Mouse (Mus musculus): ENCODE measurements around the gene Tmem252. TPM values are rescaled to one million over a fixed set of nuclear protein-coding genes. Genes with fewer than 3 reads are reported as not detected.
A peak's percentile ranks its signal among the peaks of the same experiment; 100 is the strongest.

Gene Tmem252
- polyA plus RNA-seq, 1 experiment from 2014 or later = 5.8 TPM

DNA sequence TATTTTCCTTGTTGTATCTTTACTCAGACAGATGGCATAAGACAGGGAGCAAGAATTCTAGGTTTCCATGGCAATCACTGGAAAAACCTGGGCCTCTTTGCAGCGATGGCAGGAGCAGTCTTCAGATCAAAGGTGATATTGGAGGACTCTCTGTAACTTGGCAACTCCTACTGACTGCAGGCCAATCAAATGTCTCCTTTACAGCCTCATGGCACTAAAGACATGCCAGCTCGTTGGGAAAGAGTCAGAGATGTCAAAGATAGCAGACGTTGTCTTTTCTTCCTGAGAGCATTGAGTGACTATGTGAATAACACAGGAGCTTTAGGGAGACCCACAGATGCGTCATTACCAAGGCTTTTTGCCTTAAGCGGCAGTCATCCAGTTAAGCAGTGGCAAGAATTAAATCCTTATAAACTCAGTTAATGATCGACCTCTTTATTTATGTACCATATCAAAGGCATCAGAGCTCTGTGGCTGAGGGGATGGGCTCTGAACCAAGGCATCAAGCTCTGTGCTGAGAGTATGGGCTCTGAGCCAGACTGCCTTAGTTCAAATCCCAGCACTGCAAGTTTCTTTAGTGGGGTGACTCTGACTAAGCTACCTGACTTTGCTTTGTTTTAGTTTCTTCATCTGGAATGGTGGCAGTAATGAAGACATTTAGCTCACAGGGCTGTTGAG lies 21.3 kb upstream of the Tmem252 start:
- ATAC-seq (replicated peaks; ENCODE audit: low FRiP score) = peak; percentile 48
- Histone ChIP-seq H3K27ac (no peak overlapping the region), H3K36me3 (no peaks in the 10 kb centered on the region), H3K27me3 (0 out of 2 replicates have a peak, but pooled peaks cover 3% of the 10 kb centered on the region), H3K9ac (no peak overlapping the region), H3K9me3 (replicated peaks) (no peaks in the 10 kb centered on the region), H3K4me1 (peaks cover 18% of the 10 kb centered on the region), H3K4me2 (no peak overlapping the region), H3K4me3 (replicated peaks) (no peak overlapping the region)
- WGBS = 29% methylated on average over 6 of the region's 6 CpGs

GRCm38 (mm10) chr19:24653230-24653799 lies 20.5 kb upstream of the Tmem252 start:
- 42% methylated on average over 9 of the region's 9 CpGs for WGBS
- H3K9ac ChIP-seq = no peak overlapping the region

DNA sequence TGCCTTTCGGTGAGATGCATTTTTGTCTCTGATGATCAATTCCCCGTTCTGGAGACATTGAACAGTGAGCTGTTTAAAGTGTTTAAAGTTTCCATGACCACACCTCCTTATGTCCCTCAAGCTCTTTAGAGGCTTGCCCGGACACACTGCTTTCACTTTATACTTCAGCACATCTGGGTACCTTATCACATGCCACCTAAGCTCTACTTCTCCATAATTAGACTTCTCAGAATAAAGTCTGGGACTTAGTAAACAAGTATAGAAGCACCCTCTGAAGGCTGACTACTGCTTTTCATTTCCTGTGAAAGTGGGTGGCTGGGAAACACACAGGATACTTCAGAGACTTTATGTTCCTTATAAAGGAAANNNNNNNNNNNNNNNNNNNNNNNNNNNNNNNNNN lies 16.8 kb upstream of the Tmem252 start:
- Histone ChIP-seq H3K27me3 (no peaks in the 10 kb centered on the region), H3K36me3 (no peaks in the 10 kb centered on the region), H3K4me3 (replicated peaks) (no peak overlapping the region), H3K9ac (no peak overlapping the region), H3K27ac (no peak overlapping the region), H3K4me1 (peaks cover 23% of the 10 kb centered on the region), H3K4me2 (no peak overlapping the region), H3K9me3 (replicated peaks) (no peaks in the 10 kb centered on the region)
- 91% methylated on average over 3 of the region's 3 CpGs for WGBS
- ATAC-seq (replicated peaks; ENCODE audit: low FRiP score) = no peak

More at GRCm38 (mm10) chr19:24653230-24653799, 20.5 kb upstream of the Tmem252 start:
- Histone ChIP-seq H3K9me3 (replicated peaks) (no peaks in the 10 kb centered on the region), H3K4me3 (replicated peaks) (no peak overlapping the region), H3K27me3 (0 out of 2 replicates have a peak, but pooled peaks cover 3% of the 10 kb centered on the region), H3K27ac (no peak overlapping the region), H3K4me1 (peaks cover 18% of the 10 kb centered on the region), H3K36me3 (no peaks in the 10 kb centered on the region), H3K4me2 (0 out of 2 replicates have a peak overlapping the region, but pooled peaks have one; percentile 19)
- ATAC-seq (replicated peaks; ENCODE audit: low FRiP score) = peak; percentile 52; the same call in 1 of the 2 replicates

DNA sequence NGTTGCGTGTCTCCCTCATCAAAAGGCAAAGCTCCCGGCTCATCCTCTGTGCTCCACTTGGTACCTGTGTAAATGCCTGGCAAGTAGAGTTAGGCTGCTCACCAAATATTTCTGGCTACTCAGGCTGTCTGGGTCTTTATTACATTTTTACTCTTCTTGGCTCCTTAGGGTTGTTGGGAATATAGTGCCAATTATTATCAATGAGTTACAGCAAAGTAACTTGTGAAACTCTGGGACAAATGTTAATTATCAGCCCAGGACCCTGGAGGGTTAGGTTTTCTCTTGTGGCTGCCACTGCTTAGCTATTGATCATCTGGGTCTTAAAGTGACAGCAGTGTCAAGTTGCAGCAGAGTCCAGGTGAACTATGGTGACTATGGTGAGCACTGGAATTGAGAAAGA lies 11.5 kb upstream of the Tmem252 start:
- peaks cover 5% of the 10 kb centered on the region; the same call in 1 of the 2 replicates for H3K4me1 ChIP-seq
- H3K4me3 ChIP-seq (replicated peaks) = no peak overlapping the region
- no peak overlapping the region for H3K27ac ChIP-seq
- H3K9ac ChIP-seq = no peak overlapping the region
- no peaks in the 10 kb centered on the region for H3K36me3 ChIP-seq
- H3K9me3 ChIP-seq (replicated peaks) = no peaks in the 10 kb centered on the region
- H3K27me3 ChIP-seq = no peaks in the 10 kb centered on the region
- WGBS = 91% methylated on average over 2 of the region's 2 CpGs
- no peak overlapping the region for H3K4me2 ChIP-seq
- ATAC-seq (replicated peaks; ENCODE audit: low FRiP score) = no peak

GRCm38 (mm10) chr19:24665771-24666170 lies 8.0 kb upstream of the Tmem252 start:
- no peaks in the 10 kb centered on the region for H3K27me3 ChIP-seq
- no peak for ATAC-seq (replicated peaks; ENCODE audit: low FRiP score)
- 82% methylated on average over 11 of the region's 11 CpGs for WGBS
- no peak overlapping the region for H3K4me2 ChIP-seq
- no peak overlapping the region for H3K4me3 ChIP-seq (replicated peaks)
- H3K4me1 ChIP-seq = no peaks in the 10 kb centered on the region
- no peak overlapping the region for H3K9ac ChIP-seq
- no peaks in the 10 kb centered on the region for H3K36me3 ChIP-seq
- H3K9me3 ChIP-seq (replicated peaks) = no peaks in the 10 kb centered on the region
- no peak overlapping the region for H3K27ac ChIP-seq

GRCm38 (mm10) chr19:24667527-24667926 lies 6.3 kb upstream of the Tmem252 start:
- Histone ChIP-seq H3K9ac (no peak overlapping the region), H3K36me3 (no peaks in the 10 kb centered on the region), H3K4me3 (replicated peaks) (no peak overlapping the region), H3K27me3 (no peaks in the 10 kb centered on the region), H3K9me3 (replicated peaks) (no peaks in the 10 kb centered on the region), H3K27ac (no peak overlapping the region), H3K4me2 (no peak overlapping the region), H3K4me1 (peaks cover 15% of the 10 kb centered on the region)
- no peak for ATAC-seq (replicated peaks; ENCODE audit: low FRiP score)
- WGBS = 81% methylated on average over 3 of the region's 3 CpGs

GRCm38 (mm10) chr19:24671571-24671970 lies 2.2 kb upstream of the Tmem252 start:
- Histone ChIP-seq H3K9me3 (replicated peaks) (no peaks in the 10 kb centered on the region), H3K36me3 (no peaks in the 10 kb centered on the region), H3K4me3 (replicated peaks) (no peak overlapping the region), H3K27me3 (no peaks in the 10 kb centered on the region), H3K4me2 (no peak overlapping the region), H3K27ac (peak overlapping the region; percentile 79), H3K4me1 (peaks cover 37% of the 10 kb centered on the region), H3K9ac (no peak overlapping the region)
- 29% methylated on average over 3 of the region's 3 CpGs for WGBS
- peak; percentile 84 for ATAC-seq (replicated peaks; ENCODE audit: low FRiP score)

- ATAC-seq (replicated peaks; ENCODE audit: low FRiP score) = no peak
- 44% methylated on average over 10 of the region's 10 CpGs for WGBS
Measured at GRCm38 (mm10) chr19:24672366-24672960, 1.3 kb upstream of the Tmem252 start.

GRCm38 (mm10) chr19:24673331-24673730 lies 477 bp upstream of the Tmem252 start:
- no peak for ATAC-seq (replicated peaks; ENCODE audit: low FRiP score)
- H3K27me3 ChIP-seq = no peaks in the 10 kb centered on the region
- WGBS = 73% methylated on average over 10 of the region's 10 CpGs
- H3K4me2 ChIP-seq = no peak overlapping the region
- H3K4me1 ChIP-seq = peaks cover 40% of the 10 kb centered on the region
- H3K27ac ChIP-seq = peak overlapping the region; percentile 75
- H3K9ac ChIP-seq = no peak overlapping the region
- no peaks in the 10 kb centered on the region for H3K36me3 ChIP-seq
- no peak overlapping the region for H3K4me3 ChIP-seq (replicated peaks)
- H3K9me3 ChIP-seq (replicated peaks) = no peaks in the 10 kb centered on the region

More at GRCm38 (mm10) chr19:24672366-24672960, 1.3 kb upstream of the Tmem252 start:
- Histone ChIP-seq H3K4me2 (no peak overlapping the region), H3K4me1 (peaks cover 40% of the 10 kb centered on the region), H3K4me3 (replicated peaks) (no peak overlapping the region), H3K27me3 (no peaks in the 10 kb centered on the region), H3K9me3 (replicated peaks) (no peaks in the 10 kb centered on the region), H3K27ac (peak overlapping the region; percentile 79), H3K9ac (no peak overlapping the region), H3K36me3 (no peaks in the 10 kb centered on the region)

DNA sequence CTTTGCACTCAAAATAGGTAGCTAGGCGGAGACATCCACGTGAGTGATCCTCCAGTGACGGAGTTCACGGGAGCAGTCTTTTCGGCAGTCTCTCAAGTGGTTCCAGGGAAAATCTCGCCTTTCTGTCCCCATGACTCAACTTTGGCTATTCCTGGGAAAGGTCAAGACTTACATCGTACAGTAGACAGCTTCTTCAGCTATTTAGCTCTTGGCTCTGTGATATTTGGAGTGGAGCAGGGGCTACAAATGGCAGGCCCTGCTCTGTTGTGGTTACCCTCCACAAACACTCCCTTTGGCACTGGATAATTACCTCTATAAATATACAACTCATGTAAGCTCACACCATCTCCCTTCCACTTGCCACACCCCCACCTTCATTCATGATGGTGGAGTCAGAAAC lies 2.6 kb downstream of the Tmem252 start:
- 70% methylated on average over 7 of the region's 7 CpGs for WGBS
- Histone ChIP-seq H3K27ac (no peak overlapping the region), H3K36me3 (no peaks in the 10 kb centered on the region), H3K4me2 (no peak overlapping the region), H3K4me3 (replicated peaks) (no peak overlapping the region), H3K4me1 (peaks cover 36% of the 10 kb centered on the region), H3K9ac (no peak overlapping the region), H3K27me3 (no peaks in the 10 kb centered on the region), H3K9me3 (replicated peaks) (no peaks in the 10 kb centered on the region)
- no peak for ATAC-seq (replicated peaks; ENCODE audit: low FRiP score)

DNA sequence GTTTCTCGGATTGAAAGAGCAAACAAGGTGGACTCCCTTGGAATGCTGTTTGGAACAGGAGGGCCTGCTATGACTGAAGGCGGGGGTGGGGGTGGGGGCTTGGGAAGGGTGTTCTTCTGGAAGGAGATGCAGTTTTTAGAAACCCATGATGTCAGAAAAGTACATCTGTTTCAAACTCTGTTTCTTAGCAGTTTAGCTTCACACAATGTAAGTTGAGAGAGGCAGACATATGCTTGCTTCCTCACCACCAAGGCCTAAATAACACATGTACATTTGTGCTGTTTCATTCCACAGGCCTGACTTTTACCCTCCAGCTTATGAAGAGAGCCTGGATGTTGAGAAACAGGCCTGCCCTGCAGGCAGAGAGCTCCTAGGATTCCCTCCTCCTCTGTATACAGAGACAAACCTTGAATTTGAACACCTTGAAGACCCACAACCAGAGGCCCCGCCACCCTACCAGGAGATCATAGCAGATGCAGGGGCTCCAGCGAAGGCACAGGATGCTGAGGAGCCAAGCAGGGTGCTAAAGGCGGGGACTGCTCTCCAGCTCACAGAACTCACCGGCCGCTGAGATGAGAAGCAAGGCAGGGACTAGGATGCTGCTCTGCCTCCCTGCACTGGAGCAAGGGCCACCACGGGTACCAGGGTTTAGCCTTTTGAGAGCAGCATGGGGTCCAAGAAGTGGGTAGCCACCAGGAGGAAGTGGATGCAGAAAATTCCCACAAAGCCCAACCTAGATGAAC lies 3.6 kb downstream of the Tmem252 start:
- Histone ChIP-seq H3K36me3 (no peaks in the 10 kb centered on the region), H3K4me2 (no peak overlapping the region), H3K4me1 (peaks cover 27% of the 10 kb centered on the region), H3K4me3 (replicated peaks) (no peak overlapping the region), H3K9ac (no peak overlapping the region), H3K9me3 (replicated peaks) (no peaks in the 10 kb centered on the region), H3K27ac (no peak overlapping the region), H3K27me3 (no peaks in the 10 kb centered on the region)
- 78% methylated on average over 8 of the region's 8 CpGs for WGBS
- no peak for ATAC-seq (replicated peaks; ENCODE audit: low FRiP score)

All from kidney, embryonic 15.5 days (tissue).